Mouse (Mus musculus) E14TG2a.4 (cell line): ENCODE measurements around the gene Trp53.
"Not testable (repeated sequence)": the region's sequence is repeated elsewhere in the genome, so short reads cannot be mapped to it uniquely, and the experiment has no call there.

Experiments used
- H3K27me3 ChIP-seq: 2 replicates; pipeline ENCODE4 v1.6.1; 2014; ENCODE audit warnings: low read length, control low read depth; ENCODE audit not compliant: insufficient read depth
- H3K36me3 ChIP-seq: 2 replicates; pipeline ENCODE4 v1.6.1; 2014; ENCODE audit warnings: low read length, control low read depth; ENCODE audit not compliant: insufficient read depth
- H3K4me1 ChIP-seq: replicated peaks from 2 replicates; pipeline ENCODE4 v1.6.1; 2014; ENCODE audit warnings: low read depth, low read length, control low read depth
- H3K4me3 ChIP-seq: replicated peaks from 2 replicates; pipeline ENCODE4 v1.5.1; 2014; ENCODE audit warnings: mild to moderate bottlenecking, low read length
- H3K9me3 ChIP-seq: 2 replicates; pipeline ENCODE4 v1.6.1; 2014; ENCODE audit warnings: low read length, control low read depth
- CTCF ChIP-seq: conservative IDR thresholded peaks from 2 replicates; pipeline ENCODE4 v1.5.1; 2014; ENCODE audit warnings: low read length
- NANOG ChIP-seq: IDR thresholded peaks from 2 replicates; pipeline ENCODE4 v1.6.1; 2014; ENCODE audit warnings: borderline replicate concordance, low read length, mixed read lengths
- POU5F1 ChIP-seq: IDR thresholded peaks from 2 replicates; pipeline ENCODE4 v1.6.1; 2014; ENCODE audit warnings: low read length, borderline replicate concordance

Gene Trp53

GRCm38 (mm10) chr11:69580091-69580514, at the start of gene Trp53, which contains the start of gene Wrap53:
TSS of gene Trp53 (plus strand) at chr11:69580359.
TSS of gene Wrap53 (minus strand) at chr11:69580255.
- no peaks in the 10 kb centered on the region for H3K9me3 ChIP-seq
- TF ChIP-seq POU5F1 (no peak), CTCF (no peak), NANOG (no peak)
- H3K4me1 ChIP-seq, result peaks cover 71% of the 10 kb centered on the region
- peak within 1 kb of the TSS; percentile 99 for H3K4me3 ChIP-seq
- H3K36me3 ChIP-seq, result peaks cover 60% of the 10 kb centered on the region
- no peaks in the 10 kb centered on the region for H3K27me3 ChIP-seq

DNA sequence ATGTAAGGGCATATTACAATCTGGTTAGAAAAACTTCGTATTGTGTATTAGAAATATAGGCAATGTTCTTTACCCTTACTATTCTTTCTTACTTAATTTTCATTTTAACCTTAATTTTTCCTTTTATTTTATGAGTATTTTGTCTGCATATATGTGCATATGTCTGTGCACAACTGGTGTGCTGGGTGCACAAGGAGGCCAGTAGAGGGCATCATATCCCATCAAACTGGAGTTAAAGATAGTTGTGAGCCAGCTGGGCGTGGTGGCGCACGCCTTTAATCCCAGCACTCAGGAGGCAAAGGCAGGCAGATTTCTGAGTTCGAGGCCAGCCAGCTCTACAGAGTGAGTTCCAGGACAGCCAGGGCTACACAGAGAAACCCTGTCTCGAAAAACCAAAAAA, 49.4 kb upstream of the Trp53 start:
- not testable (repeated sequence) for H3K9me3 ChIP-seq, H3K36me3 ChIP-seq, H3K4me3 ChIP-seq
- peak; percentile 59 for TF ChIP-seq CTCF
- H3K4me1 ChIP-seq, result peaks cover 24% of the 10 kb centered on the region
- H3K27me3 ChIP-seq, result peaks cover 31% of the 10 kb centered on the region

GRCm38 (mm10) chr11:69532480-69533150, 47.5 kb upstream of the Trp53 start:
- peaks cover 18% of the 10 kb centered on the region for H3K4me1 ChIP-seq
- peaks cover 19% of the 10 kb centered on the region for H3K27me3 ChIP-seq
- no peak overlapping the region for H3K4me3 ChIP-seq
- no peak for TF ChIP-seq POU5F1
- no peak for TF ChIP-seq CTCF
- TF ChIP-seq NANOG, result no peak
- H3K9me3 ChIP-seq, result no peaks in the 10 kb centered on the region
- no peaks in the 10 kb centered on the region for H3K36me3 ChIP-seq

- H3K27me3 ChIP-seq, result 0 out of 2 replicates have a peak, but pooled peaks cover under 1% of the 10 kb centered on the region
- H3K4me1 ChIP-seq, result peaks cover 19% of the 10 kb centered on the region
- no peaks in the 10 kb centered on the region for H3K36me3 ChIP-seq
- no peaks in the 10 kb centered on the region for H3K9me3 ChIP-seq
- TF ChIP-seq POU5F1, result no peak
- peak; percentile 36 for TF ChIP-seq CTCF
- TF ChIP-seq NANOG, result no peak
- no peak overlapping the region for H3K4me3 ChIP-seq
Observed at GRCm38 (mm10) chr11:69534990-69535389, 45.2 kb upstream of the Trp53 start.

DNA sequence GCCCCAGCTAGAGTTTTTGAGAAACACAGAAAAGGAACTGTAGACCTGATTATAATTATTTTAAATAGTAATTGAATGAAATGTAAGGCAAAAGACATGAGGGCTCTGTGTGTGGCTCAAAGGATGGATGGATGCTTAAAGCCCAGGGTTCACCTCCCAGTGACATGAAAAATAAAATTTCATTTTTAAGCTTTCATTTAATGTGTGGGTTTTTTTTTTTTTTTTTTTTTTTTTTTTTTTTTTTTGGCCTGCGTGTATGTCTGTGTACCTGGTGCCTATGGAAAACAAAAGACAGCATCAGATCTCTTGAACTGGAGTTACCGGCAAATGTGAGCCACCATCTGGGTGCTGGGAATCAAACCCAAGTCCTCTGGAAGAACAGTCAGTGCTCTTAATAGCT, 39.5 kb upstream of the Trp53 start:
- TF ChIP-seq CTCF (no peak), NANOG (no peak), POU5F1 (no peak)
- Histone ChIP-seq H3K36me3 (no peaks in the 10 kb centered on the region), H3K4me1 (peaks cover 48% of the 10 kb centered on the region), H3K4me3 (no peak overlapping the region), H3K9me3 (no peaks in the 10 kb centered on the region), H3K27me3 (no peaks in the 10 kb centered on the region)

- not testable (repeated sequence) for H3K36me3 ChIP-seq, H3K27me3 ChIP-seq, H3K4me3 ChIP-seq, H3K9me3 ChIP-seq
- H3K4me1 ChIP-seq, result peaks cover 54% of the 10 kb centered on the region
Observed at GRCm38 (mm10) chr11:69541741-69542140, 38.4 kb upstream of the Trp53 start.

- H3K4me3 ChIP-seq, result no peak overlapping the region
- peaks cover 59% of the 10 kb centered on the region for H3K4me1 ChIP-seq
- no peaks in the 10 kb centered on the region for H3K9me3 ChIP-seq
- peaks cover 3% of the 10 kb centered on the region; the same call in 1 of the 2 replicates for H3K27me3 ChIP-seq
- no peak for TF ChIP-seq POU5F1
- TF ChIP-seq CTCF, result no peak
- TF ChIP-seq NANOG, result no peak
- no peaks in the 10 kb centered on the region for H3K36me3 ChIP-seq
Observed at GRCm38 (mm10) chr11:69543598-69543997, 36.6 kb upstream of the Trp53 start.

DNA sequence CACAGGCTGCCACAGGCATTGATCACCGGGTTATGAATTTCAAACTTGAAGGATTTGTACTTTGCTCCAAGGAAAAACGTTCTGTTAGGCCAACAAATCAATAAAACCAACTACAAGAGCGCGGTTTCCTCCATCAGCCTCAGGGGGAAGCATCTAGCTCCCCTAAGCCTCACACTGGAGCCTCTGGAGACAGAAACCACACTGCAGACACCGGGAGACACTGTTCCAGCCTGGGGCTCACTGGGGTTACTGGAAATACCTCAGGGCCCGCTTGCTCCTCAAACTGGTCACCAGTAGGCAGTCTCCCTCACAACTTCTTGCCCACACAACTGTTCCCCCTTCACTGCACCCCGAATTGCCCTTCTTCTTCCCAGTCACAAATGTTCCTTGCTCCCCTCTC, 34.2 kb upstream of the Trp53 start:
- Histone ChIP-seq H3K4me3 (peak overlapping the region; percentile 79), H3K4me1 (peaks cover 69% of the 10 kb centered on the region), H3K27me3 (peaks cover 3% of the 10 kb centered on the region; the same call in 1 of the 2 replicates), H3K9me3 (no peaks in the 10 kb centered on the region), H3K36me3 (no peaks in the 10 kb centered on the region)
- TF ChIP-seq NANOG (no peak), CTCF (no peak), POU5F1 (no peak)

GRCm38 (mm10) chr11:69546423-69547053, 33.6 kb upstream of the Trp53 start:
- no peak for TF ChIP-seq NANOG
- peak; percentile 33; the same call in 1 of the 2 replicates for TF ChIP-seq CTCF
- H3K36me3 ChIP-seq, result no peaks in the 10 kb centered on the region
- H3K4me1 ChIP-seq, result peaks cover 75% of the 10 kb centered on the region
- H3K9me3 ChIP-seq, result no peaks in the 10 kb centered on the region
- peak overlapping the region; percentile 79 for H3K4me3 ChIP-seq
- H3K27me3 ChIP-seq, result peaks cover 3% of the 10 kb centered on the region; the same call in 1 of the 2 replicates
